Mouse (Mus musculus) small intestine, adult 2 months (tissue): ENCODE measurements around the gene Zdhhc12.

Source experiments
- CTCF ChIP-seq: fragments of 200-500 bp; IDR thresholded peaks from 2 replicates; pipeline ENCODE4 v1.5.1; 2012; ENCODE audit warnings: low read depth, mild to moderate bottlenecking, control low read depth, inconsistent platforms, low read length, moderate library complexity, mixed read lengths; ENCODE audit not compliant: insufficient replicate concordance, insufficient read length; ENCODE audit errors: extremely low read depth
- POLR2A ChIP-seq: fragments of 200-500 bp; IDR thresholded peaks from 2 replicates; pipeline ENCODE4 v1.6.1; 2012; ENCODE audit warnings: low read depth, mild to moderate bottlenecking, control low read depth, inconsistent platforms, low read length, moderate library complexity

GRCm38 (mm10) chr2:30073285-30073684 lies 20.2 kb downstream of the Zdhhc12 start:
- no peak for TF ChIP-seq CTCF
- TF ChIP-seq POLR2A = no peak
